25 mouse cellular contexts compared by ENCODE assay signal in the genomic region with DNA sequence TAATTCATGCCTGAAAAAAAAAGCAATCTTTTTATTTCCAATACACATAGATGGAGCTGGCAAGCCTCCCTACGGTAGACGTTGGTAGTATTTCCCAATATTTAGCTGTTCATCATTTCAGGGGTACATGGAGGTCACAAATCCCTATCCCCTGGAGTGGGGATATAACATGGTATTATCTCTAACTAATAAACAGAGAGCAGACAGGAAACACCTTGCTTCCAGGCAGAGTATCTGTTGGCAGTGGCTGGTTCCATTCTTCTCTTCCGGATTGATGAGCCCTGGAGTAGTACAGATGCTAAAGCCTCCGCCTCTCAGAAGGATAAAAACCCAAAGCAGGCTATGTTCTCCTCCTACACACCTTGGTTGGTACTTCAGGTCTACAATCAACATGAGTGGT.
A peak's percentile ranks its signal among the peaks of the same experiment; 100 is the strongest.
DNase-seq lines count a peak whose midpoint lies in the region; ATAC-seq and TF ChIP-seq lines count a peak whose summit lies in the region.
"Had no signal": no experiment of that assay in that cellular context is flagged by ENCODE, and none has a peak within 500 bp of the region (broad histone marks: within the 10 kb centered on the region; RNA-seq: fewer than 3 reads in every experiment).

No protein-coding gene starts in this region.

- no peaks in the 10 kb centered on the region for H3K4me1 ChIP-seq in heart, adult 2 months (ENCODE audit: control insufficient read depth, insufficient read depth, low read length)
- H3K4me1 ChIP-seq in liver, embryonic 11.5 days (replicated peaks; ENCODE audit: control insufficient read depth, insufficient read depth, low read length) = no peaks in the 10 kb centered on the region
- H3K4me1 ChIP-seq: embryonic facial prominence, embryonic 10.5 days; embryonic facial prominence, embryonic 12.5 days; forebrain, embryonic 12.5 days had no signal

- WGBS in heart, adult 2 months = 65% methylated on average over 4 of the region's 4 CpGs
- 62% methylated on average over 4 of the region's 4 CpGs for WGBS in liver, embryonic 11.5 days

- H3K4me2 ChIP-seq in liver, embryonic 11.5 days = no peak overlapping the region
- H3K4me2 ChIP-seq: embryonic facial prominence, embryonic 12.5 days; forebrain, embryonic 12.5 days had no signal

- no peak for TF ChIP-seq EP300 in heart, adult 2 months (IDR thresholded peaks at IDR 0.05; ENCODE audit: insufficient read depth, low read depth, low read length)

- no peak for TF ChIP-seq POLR2A in heart, adult 2 months (IDR thresholded peaks at IDR 0.05; ENCODE audit: insufficient read depth, low read depth, low read length)

- H3K79me2 ChIP-seq in heart, adult 2 months (replicated peaks; ENCODE audit: control insufficient read depth, insufficient read depth, low read length) = no peaks in the 10 kb centered on the region

- H3K27me3 ChIP-seq in heart, adult 2 months (ENCODE audit: control insufficient read depth, insufficient read depth, low read length) = no peaks in the 10 kb centered on the region
- H3K27me3 ChIP-seq in liver, embryonic 11.5 days (replicated peaks; ENCODE audit: control insufficient read depth, insufficient read depth, low read length) = no peaks in the 10 kb centered on the region
- H3K27me3 ChIP-seq: CH12.LX; embryonic facial prominence, embryonic 12.5 days; forebrain, embryonic 12.5 days had no signal

- no peaks in the 10 kb centered on the region for H3K9me3 ChIP-seq in liver, embryonic 11.5 days (ENCODE audit: control insufficient read depth, low read length)
- H3K9me3 ChIP-seq: embryonic facial prominence, embryonic 10.5 days; embryonic facial prominence, embryonic 12.5 days; forebrain, embryonic 10.5 days; forebrain, embryonic 12.5 days; G1E had no signal

- H3K9ac ChIP-seq in heart, adult 2 months (ENCODE audit: low read depth, low read length) = no peak overlapping the region
- H3K9ac ChIP-seq in liver, embryonic 11.5 days (ENCODE audit: low read depth, low read length) = no peak overlapping the region
- H3K9ac ChIP-seq: embryonic facial prominence, embryonic 12.5 days; forebrain, embryonic 12.5 days had no signal

- no peak overlapping the region for H3K4me3 ChIP-seq in heart, adult 2 months
- H3K4me3 ChIP-seq in liver, embryonic 11.5 days (ENCODE audit: low read depth, low read length) = no peak overlapping the region
- H3K4me3 ChIP-seq: embryonic facial prominence, embryonic 10.5 days; embryonic facial prominence, embryonic 12.5 days; forebrain, embryonic 10.5 days; forebrain, embryonic 12.5 days had no signal

- no peak for TF ChIP-seq CTCF in heart, adult 2 months (IDR thresholded peaks at IDR 0.05)

- intact Hi-C loops in heart, adult 2 months (cut with DNase I) = no loop called here

- ATAC-seq in liver, embryonic 11.5 days (replicated peaks; ENCODE audit: low FRiP score) = no peak
- ATAC-seq: activated CD4-positive, CD25-positive, alpha-beta regulatory T cell, adult 4 months; CD4-positive, CD25-positive, alpha-beta regulatory T cell, adult 4 months; forebrain, embryonic 14.5 days; forebrain, embryonic 16.5 days; Patski had no signal

- no peaks in the 10 kb centered on the region for H3K36me3 ChIP-seq in heart, adult 2 months (ENCODE audit: control insufficient read depth, insufficient read depth, low read length)
- H3K36me3 ChIP-seq in liver, embryonic 11.5 days (ENCODE audit: control insufficient read depth, insufficient read depth, low read length) = no peaks in the 10 kb centered on the region
- H3K36me3 ChIP-seq: embryonic facial prominence, embryonic 10.5 days; embryonic facial prominence, embryonic 12.5 days; forebrain, embryonic 10.5 days; forebrain, embryonic 12.5 days; G1E had no signal

- H3K27ac ChIP-seq in heart, adult 2 months = no peak overlapping the region
- no peak overlapping the region for H3K27ac ChIP-seq in liver, embryonic 11.5 days (ENCODE audit: low read depth, low read length)
- H3K27ac ChIP-seq: embryonic facial prominence, embryonic 10.5 days; embryonic facial prominence, embryonic 12.5 days; forebrain, embryonic 10.5 days; forebrain, embryonic 12.5 days had no signal

- peak; percentile 64 for DNase-seq in heart, adult 11 months
- DNase-seq in heart, adult 2 months = no peak
- DNase-seq in lung, postnatal 10 days = peak; percentile 5
- DNase-seq in lung, postnatal 36 days = no peak
- DNase-seq in liver, embryonic 11.5 days (ENCODE audit: low spot score) = no peak
- DNase-seq: adrenal gland, adult 8-10 months; adrenal gland, postnatal 14 days; adrenal gland, postnatal 36 days; B cell, adult 2 months; cerebellum, adult 11-12 months; cerebellum, adult 2 months; cerebellum, adult 9-10 months; cerebellum, postnatal 10 days; cerebellum, postnatal 25 days had no signal

Comparison
In these comparisons a context has a peak if more than half of its experiments do, and no peak if none do; other contexts are left out.
1. DNase-seq: peak in heart, adult 11 months (single experiment) and lung, postnatal 10 days (single experiment); none in heart, adult 2 months (0 of 2), lung, postnatal 36 days (single experiment) and liver, embryonic 11.5 days (single experiment).